Mouse (Mus musculus): ENCODE data around the gene Rftn1.

DNA sequence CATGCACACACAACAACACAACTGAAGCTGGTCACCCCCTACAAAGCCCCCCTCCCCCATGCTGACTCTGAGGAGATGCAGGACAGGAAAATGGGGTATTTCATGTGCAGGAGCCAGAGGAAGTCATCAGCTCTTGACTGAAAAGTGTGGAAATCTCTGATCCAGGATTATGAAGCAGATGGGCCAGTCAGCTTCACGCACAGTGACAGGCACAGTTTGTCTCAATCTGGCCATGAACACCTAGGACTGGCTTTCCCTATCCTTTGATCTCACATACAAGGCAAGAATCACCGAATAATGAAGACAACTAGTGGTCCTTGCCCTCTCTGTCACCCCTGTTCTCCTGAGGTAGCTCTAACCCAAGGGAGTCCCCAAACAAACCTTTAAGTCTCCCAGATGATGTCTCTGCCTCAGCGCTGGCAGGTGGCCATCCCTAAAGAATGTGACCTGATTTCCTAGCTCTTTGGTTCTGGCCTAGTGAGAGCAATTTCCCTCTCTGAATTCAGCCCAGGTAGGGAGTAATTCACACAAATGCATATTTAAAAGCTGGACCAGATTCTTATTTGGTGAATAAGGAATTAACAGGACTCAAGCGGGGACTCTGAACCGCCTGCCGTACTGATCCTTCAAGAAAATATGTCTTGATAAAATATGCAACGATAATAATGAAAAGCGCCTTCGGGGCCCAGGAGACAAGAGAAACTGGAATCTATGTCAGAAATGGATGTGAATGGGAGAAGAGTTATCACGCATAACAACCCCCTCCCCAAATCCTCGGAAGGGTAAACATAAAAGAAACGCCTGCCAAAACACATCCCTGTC is 6.0 kb downstream of the Rftn1 start:
- no peak for TF ChIP-seq MAFK (IDR thresholded peaks at IDR 0.05; ENCODE audit: insufficient read depth, low read depth, low read length)
- TF ChIP-seq HCFC1 (IDR thresholded peaks at IDR 0.05; ENCODE audit: borderline replicate concordance, insufficient read depth, low read length), result no peak
